8 mouse cellular contexts compared by ENCODE assay signal in genomic region chr15:12823455-12824119, GRCm38 (mm10). TPM values are rescaled to one million over a fixed set of nuclear protein-coding genes. Genes with fewer than 3 reads are reported as not detected.
A peak's percentile ranks its signal among the peaks of the same experiment; 100 is the strongest.
DNase-seq lines count a peak whose midpoint lies in the region; ATAC-seq and TF ChIP-seq lines count a peak whose summit lies in the region.

No protein-coding gene starts in this region.

- H3K4me1 ChIP-seq in heart, adult 2 months (ENCODE audit: control insufficient read depth, insufficient read depth, low read length): peaks cover 1% of the 10 kb centered on the region
- peaks cover 44% of the 10 kb centered on the region for H3K4me1 ChIP-seq in G1E (ENCODE audit: insufficient read depth, low read depth, low read length)
- peaks cover 13% of the 10 kb centered on the region for H3K4me1 ChIP-seq in heart, embryonic 16.5 days (ENCODE audit: control insufficient read depth, insufficient read depth, low read length)
- H3K4me1 ChIP-seq in midbrain, embryonic 10.5 days: peaks cover 29% of the 10 kb centered on the region

- H3K4me2 ChIP-seq in heart, embryonic 16.5 days (ENCODE audit: low read depth, low read length): peak overlapping the region; percentile 83

- H3K9me3 ChIP-seq in G1E (replicated peaks): no peaks in the 10 kb centered on the region
- H3K9me3 ChIP-seq in heart, embryonic 16.5 days (replicated peaks; ENCODE audit: control insufficient read depth, low read length): no peaks in the 10 kb centered on the region
- no peaks in the 10 kb centered on the region for H3K9me3 ChIP-seq in midbrain, embryonic 10.5 days (replicated peaks)

- intact Hi-C loops in heart, adult 2 months (cut with DNase I): loop anchor here (10.0 kb wide), 1 partner anchor 619 kb away; the partner anchor contains the start of gene Mtmr12

- H3K36me3 ChIP-seq in heart, adult 2 months (ENCODE audit: control insufficient read depth, insufficient read depth, low read length): no peaks in the 10 kb centered on the region
- peaks cover 70% of the 10 kb centered on the region for H3K36me3 ChIP-seq in G1E (replicated peaks)
- H3K36me3 ChIP-seq in heart, embryonic 16.5 days (ENCODE audit: control insufficient read depth, insufficient read depth): peaks cover 30% of the 10 kb centered on the region
- peaks cover 67% of the 10 kb centered on the region for H3K36me3 ChIP-seq in midbrain, embryonic 10.5 days

- no peak for TF ChIP-seq CTCF in heart, adult 2 months (IDR thresholded peaks at IDR 0.05)
- no peak for TF ChIP-seq CTCF in G1E (IDR thresholded peaks at IDR 0.05; ENCODE audit: low read depth, low read length)

- H3K4me3 ChIP-seq in heart, adult 2 months: peak overlapping the region; percentile 92
- peak overlapping the region; percentile 99 for H3K4me3 ChIP-seq in G1E (ENCODE audit: low read depth, low read length)
- H3K4me3 ChIP-seq in heart, embryonic 16.5 days (ENCODE audit: low read length): peak overlapping the region; percentile 95
- H3K4me3 ChIP-seq in midbrain, embryonic 10.5 days: peak overlapping the region; percentile 79

- ATAC-seq in G1E (ENCODE audit: extremely low read depth, insufficient number of reproducible peaks, low FRiP score, poor library complexity, severe bottlenecking): no peak
- ATAC-seq in heart, embryonic 16.5 days (replicated peaks; ENCODE audit: extremely low read depth, insufficient read depth, low FRiP score): no peak

- TF ChIP-seq EP300 in heart, adult 2 months (IDR thresholded peaks at IDR 0.05; ENCODE audit: insufficient read depth, low read depth, low read length): no peak

- peak overlapping the region; percentile 90 for H3K27ac ChIP-seq in heart, adult 2 months
- no peak overlapping the region for H3K27ac ChIP-seq in heart, embryonic 16.5 days (ENCODE audit: low read length)
- H3K27ac ChIP-seq in midbrain, embryonic 10.5 days (replicated peaks): peak overlapping the region; percentile 96

- H3K79me2 ChIP-seq in heart, adult 2 months (replicated peaks; ENCODE audit: control insufficient read depth, insufficient read depth, low read length): 0 out of 2 replicates have a peak, but pooled peaks cover 2% of the 10 kb centered on the region

- no peaks in the 10 kb centered on the region for H3K27me3 ChIP-seq in heart, adult 2 months (ENCODE audit: control insufficient read depth, insufficient read depth, low read length)
- no peaks in the 10 kb centered on the region for H3K27me3 ChIP-seq in G1E (ENCODE audit: insufficient read depth, low read length)
- no peaks in the 10 kb centered on the region for H3K27me3 ChIP-seq in heart, embryonic 16.5 days (ENCODE audit: control insufficient read depth, insufficient read depth, low read length)
- H3K27me3 ChIP-seq in midbrain, embryonic 10.5 days (ENCODE audit: low read depth, poor library complexity, severe bottlenecking): no peaks in the 10 kb centered on the region

- TF ChIP-seq POLR2A in heart, adult 2 months (IDR thresholded peaks at IDR 0.05; ENCODE audit: insufficient read depth, low read depth, low read length): no peak

- DNase-seq in heart, adult 2 months: no peak
- DNase-seq in heart, adult 9 months (ENCODE audit: low spot score in 2 of 2): no peak
- DNase-seq in G1E (ENCODE audit: low spot score): no peak
- DNase-seq in midbrain, embryonic 10.5 days (ENCODE audit: low spot score): no peak
- no peak for DNase-seq in thymus, postnatal 10 days (ENCODE audit: low spot score in 2 of 2)
- DNase-seq in thymus, postnatal 25 days: no peak
- no peak for DNase-seq in right cerebral cortex, postnatal 25 days

- WGBS in heart, adult 2 months: 87% methylated on average over 2 of the region's 2 CpGs
- 76% methylated on average over 2 of the region's 2 CpGs for WGBS in heart, embryonic 16.5 days
- 93% methylated on average over 2 of the region's 2 CpGs for WGBS in midbrain, embryonic 10.5 days

- peak overlapping the region; percentile 93; the same call in 1 of the 2 replicates for H3K9ac ChIP-seq in heart, adult 2 months (ENCODE audit: low read depth, low read length)
- peak overlapping the region; percentile 95 for H3K9ac ChIP-seq in heart, embryonic 16.5 days (ENCODE audit: low read length)

RNA-seq across cellular contexts. Expression of gene 6030458C11Rik, which starts 0.9 kb away (rescaled TPM):
- 10 to 100 TPM; 13.2 to 14.1 TPM for total RNA-seq in heart, adult 2 months (2021)
- polyA plus RNA-seq in heart, adult 2 months (2012; rRNA removed): 7.3 and 11.5 TPM in 2 replicates
- total RNA-seq in G1E (2014; fragmentation: Nextera tagmentation) (67.4 and 79.3 TPM in 2 replicates), G1E (2017) (54.4 and 57.8 TPM in 2 replicates)
- 13.8 and 16.7 TPM in 2 replicates for polyA plus RNA-seq in G1E (2012)
- 24.2 and 25.5 TPM in 2 replicates for polyA plus RNA-seq in heart, embryonic 16.5 days (2015; fragmentation: Nextera tagmentation; extraction: Ambion mirVana)
- polyA plus RNA-seq in midbrain, embryonic 10.5 days (2016; fragmentation: Nextera tagmentation; extraction: Ambion mirVana): 42.6 and 44.6 TPM in 2 replicates

RNA-seq across cellular contexts. Expression of gene Drosha, which starts 1.0 kb away (rescaled TPM):
- 10 to 100 TPM; 37.8 to 43.1 TPM for total RNA-seq in heart, adult 2 months (2021)
- polyA plus RNA-seq in heart, adult 2 months (2012; rRNA removed): 13.4 and 14.9 TPM in 2 replicates
- total RNA-seq in G1E (2014; fragmentation: Nextera tagmentation) (124 and 132 TPM in 2 replicates), G1E (2017) (30.0 and 30.6 TPM in 2 replicates)
- polyA plus RNA-seq in G1E (2012): 366 and 422 TPM in 2 replicates
- polyA plus RNA-seq in heart, embryonic 16.5 days (2015; fragmentation: Nextera tagmentation; extraction: Ambion mirVana): 22.8 and 25.4 TPM in 2 replicates
- polyA plus RNA-seq in midbrain, embryonic 10.5 days (2016; fragmentation: Nextera tagmentation; extraction: Ambion mirVana): 77.9 and 81.3 TPM in 2 replicates
